Mouse (Mus musculus): ENCODE measurements at regions not wholly inside any gene's neighbourhood (a gene's known extent, or its start where the extent isn't known, plus 50 kb on each side); places are given as distances from the start of the nearest gene placed in this dataset.

DNA sequence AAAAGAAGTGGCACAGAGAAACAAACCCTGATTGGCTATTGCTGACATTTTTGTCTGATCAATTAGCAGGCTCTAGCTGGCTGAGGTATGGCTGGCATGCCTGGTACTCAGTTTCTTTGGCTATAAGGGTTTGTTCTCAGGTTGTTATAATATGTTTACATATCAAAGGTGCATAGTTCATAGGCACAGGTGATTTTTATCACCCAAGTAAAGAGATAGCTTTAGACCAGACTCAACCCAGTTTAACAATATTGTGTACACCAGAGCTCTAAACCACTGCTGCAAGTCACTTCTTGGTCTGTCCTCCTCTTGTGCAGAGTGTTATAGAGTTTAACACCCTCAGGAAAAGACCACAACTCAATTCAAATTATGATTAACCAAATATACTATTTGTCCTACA lies 65.8 kb upstream of the Ifngr1 start:
- Histone ChIP-seq H3K36me3 (replicated peaks) (no peaks in the 10 kb centered on the region), H3K27me3 (no peaks in the 10 kb centered on the region), H3K9ac (no peak overlapping the region), H3K4me3 (replicated peaks) (no peak overlapping the region), H3K4me2 (no peak overlapping the region), H3K4me1 (no peaks in the 10 kb centered on the region), H3K27ac (no peak overlapping the region), H3K9me3 (no peaks in the 10 kb centered on the region)
- no peak for ATAC-seq (ENCODE audit: low FRiP score)

- H3K4me2 ChIP-seq: no peak overlapping the region
- ATAC-seq (ENCODE audit: low FRiP score): no peak
- WGBS: 67% methylated on average over 1 of the region's 1 CpGs
Observed at GRCm38 (mm10) chr10:19526353-19526752, 65.4 kb upstream of the Ifngr1 start.

GRCm38 (mm10) chr10:19529655-19530054 lies 62.1 kb upstream of the Ifngr1 start:
- no peak overlapping the region for H3K9ac ChIP-seq
- no peak overlapping the region for H3K4me3 ChIP-seq (replicated peaks)
- no peaks in the 10 kb centered on the region for H3K36me3 ChIP-seq (replicated peaks)
- no peak overlapping the region for H3K4me2 ChIP-seq
- H3K27ac ChIP-seq: no peak overlapping the region
- 92% methylated on average over 5 of the region's 5 CpGs for whole genome bisulfite sequencing
- H3K4me1 ChIP-seq: no peaks in the 10 kb centered on the region
- H3K27me3 ChIP-seq: no peaks in the 10 kb centered on the region
- ATAC-seq (ENCODE audit: low FRiP score): no peak
- H3K9me3 ChIP-seq: no peaks in the 10 kb centered on the region

More at GRCm38 (mm10) chr10:19526353-19526752, 65.4 kb upstream of the Ifngr1 start:
- Histone ChIP-seq H3K9ac (no peak overlapping the region), H3K27ac (no peak overlapping the region), H3K9me3 (no peaks in the 10 kb centered on the region), H3K27me3 (no peaks in the 10 kb centered on the region), H3K36me3 (replicated peaks) (no peaks in the 10 kb centered on the region), H3K4me3 (replicated peaks) (no peak overlapping the region), H3K4me1 (no peaks in the 10 kb centered on the region)

- no peaks in the 10 kb centered on the region for H3K27me3 ChIP-seq
- 96% methylated on average over 6 of the region's 6 CpGs for WGBS
- no peak overlapping the region for H3K27ac ChIP-seq
- no peak overlapping the region for H3K4me2 ChIP-seq
- no peak overlapping the region for H3K4me3 ChIP-seq (replicated peaks)
- no peaks in the 10 kb centered on the region for H3K9me3 ChIP-seq
- H3K9ac ChIP-seq: no peak overlapping the region
- no peaks in the 10 kb centered on the region for H3K36me3 ChIP-seq (replicated peaks)
- ATAC-seq (ENCODE audit: low FRiP score): no peak
- no peaks in the 10 kb centered on the region for H3K4me1 ChIP-seq
Observed at GRCm38 (mm10) chr10:19530056-19530455, 61.7 kb upstream of the Ifngr1 start.

DNA sequence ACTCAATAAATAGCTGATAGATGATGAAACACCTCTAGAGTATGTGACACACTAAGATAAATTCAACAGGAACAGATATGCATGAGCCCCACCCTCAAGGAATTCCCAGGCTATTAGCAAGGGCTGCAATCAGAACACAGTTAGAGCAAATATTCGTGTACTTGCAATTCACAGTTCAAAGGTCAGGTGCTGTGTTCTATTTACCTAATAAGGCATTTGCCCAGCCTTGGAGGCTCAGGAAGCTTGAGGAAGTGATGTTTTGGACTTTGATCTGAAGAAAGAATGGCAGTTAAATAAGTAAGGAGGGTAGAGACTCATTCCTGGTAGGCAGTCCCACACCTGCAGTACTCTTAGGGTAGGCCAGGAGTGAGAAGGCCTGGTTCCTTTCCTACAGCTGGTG lies 60.3 kb upstream of the Ifngr1 start:
- WGBS: 49% methylated on average over 1 of the region's 1 CpGs
- Histone ChIP-seq H3K27me3 (no peaks in the 10 kb centered on the region), H3K4me1 (no peaks in the 10 kb centered on the region), H3K4me3 (replicated peaks) (no peak overlapping the region), H3K9me3 (no peaks in the 10 kb centered on the region), H3K27ac (no peak overlapping the region), H3K36me3 (replicated peaks) (no peaks in the 10 kb centered on the region), H3K4me2 (no peak overlapping the region), H3K9ac (no peak overlapping the region)
- no peak for ATAC-seq (ENCODE audit: low FRiP score)

DNA sequence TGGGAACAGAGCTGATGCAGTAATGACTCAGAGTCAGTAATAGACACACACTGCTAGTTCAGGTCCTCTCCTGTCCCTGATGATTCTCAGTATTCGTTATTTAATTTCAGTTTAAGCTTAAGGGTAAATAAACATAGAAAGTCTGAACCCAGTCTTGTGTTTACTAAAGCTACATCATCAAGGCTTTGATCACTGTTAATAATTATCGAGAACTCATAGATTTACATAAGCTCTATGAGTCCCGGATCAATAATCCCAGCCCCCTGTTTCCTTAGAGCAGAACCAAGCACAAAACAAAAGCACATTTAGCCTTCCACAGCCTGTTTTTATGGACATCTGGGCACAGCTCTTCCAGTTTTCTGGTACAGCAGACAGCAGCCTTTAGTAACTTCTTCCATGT lies 59.0 kb upstream of the Ifngr1 start:
- Histone ChIP-seq H3K27me3 (no peaks in the 10 kb centered on the region), H3K27ac (no peak overlapping the region), H3K36me3 (replicated peaks) (no peaks in the 10 kb centered on the region), H3K4me3 (replicated peaks) (no peak overlapping the region), H3K9me3 (no peaks in the 10 kb centered on the region), H3K4me2 (no peak overlapping the region), H3K9ac (no peak overlapping the region), H3K4me1 (no peaks in the 10 kb centered on the region)
- no peak for ATAC-seq (ENCODE audit: low FRiP score)
- WGBS: 82% methylated on average over 3 of the region's 3 CpGs

- no peak overlapping the region for H3K4me2 ChIP-seq
- no peaks in the 10 kb centered on the region for H3K36me3 ChIP-seq (replicated peaks)
- H3K4me3 ChIP-seq (replicated peaks): no peak overlapping the region
- no peaks in the 10 kb centered on the region for H3K27me3 ChIP-seq
- ATAC-seq (ENCODE audit: low FRiP score): no peak
- no peak overlapping the region for H3K9ac ChIP-seq
- 69% methylated on average over 1 of the region's 1 CpGs for WGBS
- no peaks in the 10 kb centered on the region for H3K9me3 ChIP-seq
- no peak overlapping the region for H3K27ac ChIP-seq
- no peaks in the 10 kb centered on the region for H3K4me1 ChIP-seq
Observed at GRCm38 (mm10) chr10:19533846-19534245, 57.9 kb upstream of the Ifngr1 start.
